Mouse (Mus musculus): ENCODE measurements around the gene N4bp2.

DNA sequence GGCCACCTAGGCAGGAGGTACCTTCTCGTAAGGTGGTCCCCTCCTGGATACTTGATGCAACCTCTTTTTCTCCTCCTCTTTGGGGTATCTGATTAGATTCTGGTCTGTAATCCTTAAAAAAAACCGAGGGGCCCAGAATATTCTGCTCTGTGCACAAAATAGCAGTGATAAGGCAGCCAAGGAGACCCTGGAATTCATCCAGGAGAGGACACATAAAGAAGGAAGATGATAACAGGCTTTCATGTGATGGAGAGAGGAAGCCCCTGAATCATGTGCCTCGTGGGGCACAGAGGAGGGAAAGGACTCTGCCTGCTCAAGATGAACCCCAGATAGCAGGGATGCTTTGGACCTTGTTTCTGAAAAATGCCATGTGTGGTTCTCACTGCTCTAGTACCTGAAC, 115.0 kb downstream of the N4bp2 start:
- TF ChIP-seq CTCF (IDR thresholded peaks at IDR 0.05; ENCODE audit: control insufficient read depth, insufficient read depth, low read length) (no peak), POLR2A (IDR thresholded peaks at IDR 0.05; ENCODE audit: borderline replicate concordance, control insufficient read depth, low read depth, low read length) (no peak)

All from bone marrow, adult 2 months (tissue).